In the genomic region with DNA sequence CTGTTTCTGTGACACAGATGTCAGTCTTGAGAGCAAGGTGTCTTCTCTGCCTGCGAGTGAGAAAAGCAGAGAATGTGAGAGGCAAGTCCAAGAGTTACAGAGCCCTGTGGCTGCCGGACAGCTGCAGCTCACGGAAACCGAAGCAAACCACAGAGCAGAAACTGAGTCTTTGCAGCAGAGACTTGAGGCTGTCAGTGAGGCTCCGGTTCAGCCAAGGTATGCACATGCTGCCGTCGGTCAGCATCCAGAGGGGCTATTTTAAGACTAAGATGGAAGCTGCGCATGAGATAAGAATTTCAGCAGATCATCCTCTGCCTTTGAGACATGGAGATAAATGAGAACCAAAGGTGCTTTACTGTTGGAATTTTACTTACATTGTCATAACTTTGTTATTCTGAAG, we compare ENCODE assay signal across 24 mouse cellular contexts. TPM values are rescaled to one million over a fixed set of nuclear protein-coding genes. Genes with fewer than 3 reads are reported as not detected.
DNase-seq lines count a peak whose midpoint lies in the region; ATAC-seq and TF ChIP-seq lines count a peak whose summit lies in the region.
"Had no signal": no experiment of that assay in that cellular context is flagged by ENCODE, and none has a peak within 500 bp of the region (broad histone marks: within the 10 kb centered on the region; RNA-seq: fewer than 3 reads in every experiment).

No protein-coding gene starts in this region.

- no peak overlapping the region; the same call in 1 of the 2 replicates for H3K4me2 ChIP-seq in heart, embryonic 11.5 days
- no peak overlapping the region for H3K4me2 ChIP-seq in heart, embryonic 13.5 days
- no peak overlapping the region for H3K4me2 ChIP-seq in hindbrain, embryonic 14.5 days (replicated peaks)
- H3K4me2 ChIP-seq: embryonic facial prominence, embryonic 13.5 days; embryonic facial prominence, embryonic 15.5 days; forebrain, embryonic 12.5 days had no signal

- H3K36me3 ChIP-seq in heart, embryonic 11.5 days (ENCODE audit: control insufficient read depth, insufficient read depth, low read length): 0 out of 2 replicates have a peak, but pooled peaks cover 4% of the 10 kb centered on the region
- H3K36me3 ChIP-seq in heart, embryonic 13.5 days: peaks cover 73% of the 10 kb centered on the region
- H3K36me3 ChIP-seq in hindbrain, embryonic 14.5 days (replicated peaks; ENCODE audit: control insufficient read depth, insufficient read depth): peaks cover 81% of the 10 kb centered on the region

- peak overlapping the region; percentile 59; the same call in 1 of the 2 replicates for H3K27ac ChIP-seq in gastrocnemius, adult 2 months
- H3K27ac ChIP-seq in heart, embryonic 11.5 days (ENCODE audit: low read depth, low read length): peak overlapping the region; percentile 41
- peak overlapping the region; percentile 48; the same call in 1 of the 2 replicates for H3K27ac ChIP-seq in heart, embryonic 13.5 days (replicated peaks)
- no peak overlapping the region for H3K27ac ChIP-seq in hindbrain, embryonic 14.5 days
- H3K27ac ChIP-seq: embryonic facial prominence, embryonic 13.5 days; embryonic facial prominence, embryonic 15.5 days; forebrain, embryonic 10.5 days; forebrain, embryonic 12.5 days had no signal

- no peak overlapping the region for H3K4me3 ChIP-seq in gastrocnemius, adult 2 months
- H3K4me3 ChIP-seq in heart, embryonic 11.5 days (ENCODE audit: low read depth, low read length): no peak overlapping the region
- H3K4me3 ChIP-seq in heart, embryonic 13.5 days: no peak overlapping the region
- H3K4me3 ChIP-seq in hindbrain, embryonic 14.5 days (replicated peaks; ENCODE audit: low read length): no peak overlapping the region
- H3K4me3 ChIP-seq: embryonic facial prominence, embryonic 13.5 days; embryonic facial prominence, embryonic 15.5 days; erythroblast, embryonic 14.5 days; forebrain, embryonic 10.5 days; forebrain, embryonic 12.5 days had no signal

- DNase-seq in gastrocnemius, adult 2 months: peak; percentile 51
- DNase-seq in gastrocnemius, postnatal 25 days: no peak
- DNase-seq in heart, postnatal 36 days: no peak
- DNase-seq in heart, postnatal 25 days (ENCODE audit: low spot score): no peak
- DNase-seq in skeletal muscle tissue, adult 2 months (ENCODE audit: low read depth, low spot score): peak; percentile 53
- no peak for DNase-seq in hindbrain, embryonic 14.5 days (ENCODE audit: low spot score)
- DNase-seq: adrenal gland, adult 2 months; adrenal gland, postnatal 10 days; adrenal gland, postnatal 25 days; cerebellum, adult 11 months; cerebellum, adult 18-20 months; cerebellum, adult 8-10 months; cerebellum, adult 9-11 months; cerebellum, postnatal 14 days; cerebellum, postnatal 36 days; embryo, embryonic 11 days had no signal

- H3K27me3 ChIP-seq in heart, embryonic 11.5 days (ENCODE audit: control insufficient read depth, insufficient read depth, low read length): no peaks in the 10 kb centered on the region
- no peaks in the 10 kb centered on the region for H3K27me3 ChIP-seq in heart, embryonic 13.5 days (replicated peaks)
- H3K27me3 ChIP-seq in hindbrain, embryonic 14.5 days (ENCODE audit: control insufficient read depth, insufficient read depth, low read length): no peaks in the 10 kb centered on the region
- H3K27me3 ChIP-seq: embryonic facial prominence, embryonic 13.5 days; embryonic facial prominence, embryonic 15.5 days; forebrain, embryonic 12.5 days had no signal

- intact Hi-C loops in gastrocnemius, adult 2 months (cut with DNase I): no loop called here
- intact Hi-C loops in heart, postnatal 36 days (cut with DNase I): no loop called here
- intact Hi-C loops in heart, postnatal 25 days (cut with DNase I): no loop called here

- no peak for ATAC-seq in heart, embryonic 11.5 days (replicated peaks; ENCODE audit: insufficient number of reproducible peaks, low FRiP score, low TSS enrichment)
- ATAC-seq in heart, embryonic 13.5 days (ENCODE audit: extremely low read depth, insufficient number of reproducible peaks, low FRiP score, low TSS enrichment): no peak
- no peak for ATAC-seq in hindbrain, embryonic 14.5 days (ENCODE audit: low FRiP score)
- ATAC-seq: forebrain, embryonic 14.5 days had no signal

- no peaks in the 10 kb centered on the region for H3K9me3 ChIP-seq in heart, embryonic 11.5 days (replicated peaks; ENCODE audit: control insufficient read depth, low read length)
- no peaks in the 10 kb centered on the region for H3K9me3 ChIP-seq in heart, embryonic 13.5 days
- no peaks in the 10 kb centered on the region for H3K9me3 ChIP-seq in hindbrain, embryonic 14.5 days (ENCODE audit: control insufficient read depth, low read length)
- H3K9me3 ChIP-seq: embryonic facial prominence, embryonic 13.5 days; embryonic facial prominence, embryonic 15.5 days; forebrain, embryonic 10.5 days; forebrain, embryonic 12.5 days had no signal

- no peaks in the 10 kb centered on the region for H3K4me1 ChIP-seq in heart, embryonic 11.5 days (ENCODE audit: control insufficient read depth, insufficient read depth, low read length)
- peaks cover 6% of the 10 kb centered on the region; the same call in 1 of the 2 replicates for H3K4me1 ChIP-seq in heart, embryonic 13.5 days
- no peaks in the 10 kb centered on the region for H3K4me1 ChIP-seq in hindbrain, embryonic 14.5 days (replicated peaks; ENCODE audit: control insufficient read depth, insufficient read depth, low read length)
- H3K4me1 ChIP-seq: embryonic facial prominence, embryonic 13.5 days; embryonic facial prominence, embryonic 15.5 days; forebrain, embryonic 10.5 days; forebrain, embryonic 12.5 days had no signal

- no peak for TF ChIP-seq CTCF in gastrocnemius, adult 2 months (IDR thresholded peaks at IDR 0.05)

- WGBS in heart, embryonic 11.5 days (ENCODE audit: insufficient replicate concordance): 51% methylated on average over 8 of the region's 8 CpGs
- whole genome bisulfite sequencing in heart, embryonic 13.5 days: 45% methylated on average over 8 of the region's 8 CpGs
- 96% methylated on average over 8 of the region's 8 CpGs for WGBS in hindbrain, embryonic 14.5 days

- H3K9ac ChIP-seq in heart, embryonic 11.5 days (ENCODE audit: low read depth, low read length): no peak overlapping the region
- peak overlapping the region; percentile 54; the same call in 1 of the 2 replicates for H3K9ac ChIP-seq in heart, embryonic 13.5 days
- no peak overlapping the region for H3K9ac ChIP-seq in hindbrain, embryonic 14.5 days
- H3K9ac ChIP-seq: embryonic facial prominence, embryonic 13.5 days; embryonic facial prominence, embryonic 15.5 days; forebrain, embryonic 12.5 days had no signal

RNA-seq across cellular contexts. Expression of a gene that starts 48.3 kb away (rescaled TPM):
- total RNA-seq in gastrocnemius, adult 2 months (2021): 10 to 100 TPM; 50.2 to 51.8 TPM
- total RNA-seq in gastrocnemius, postnatal 25 days (2021): 10 to 100 TPM; 37.2 to 45.0 TPM
- 85.8 and 99.1 TPM in 2 replicates for polyA plus RNA-seq in heart, embryonic 11.5 days (2014; fragmentation: Nextera tagmentation; extraction: Ambion mirVana)
- total RNA-seq in heart, postnatal 36 days (2021): 10 to 100 TPM; 40.7 to 53.2 TPM
- 95.5 and 96.5 TPM in 2 replicates for polyA plus RNA-seq in heart, embryonic 13.5 days (2015; fragmentation: Nextera tagmentation; extraction: Ambion mirVana)
- 10 to 100 TPM; 41.4 to 43.0 TPM for total RNA-seq in heart, postnatal 25 days (2021)
- 261 and 282 TPM in 2 replicates for polyA plus RNA-seq in hindbrain, embryonic 14.5 days (2014; fragmentation: Nextera tagmentation; extraction: Ambion mirVana)

Comparison
In these comparisons a context has a peak if more than half of its experiments do, and no peak if none do; other contexts are left out.
1. DNase-seq: peak in gastrocnemius, adult 2 months (single experiment) and skeletal muscle tissue, adult 2 months (single experiment); none in gastrocnemius, postnatal 25 days (single experiment), heart, postnatal 36 days (0 of 2), heart, postnatal 25 days (single experiment) and hindbrain, embryonic 14.5 days (single experiment).